Mouse (Mus musculus) lung, embryonic 15.5 days (tissue): ENCODE measurements around the gene Sertad3. TPM values are rescaled to one million over a fixed set of nuclear protein-coding genes. Genes with fewer than 3 reads are reported as not detected.

Experiments
- ATAC-seq: fragments of 200-750 bp; cut with Nextera tagmentation; 2 replicates; pipeline ENCODE4 v1.8.0; 2017; ENCODE audit warnings: moderate number of reproducible peaks, borderline replicate concordance; ENCODE audit not compliant: low FRiP score, low TSS enrichment; ENCODE audit errors: extremely low read depth
- H3K27ac ChIP-seq: fragments of 300-500 bp; sonication (generic); 2 replicates; pipeline ENCODE4 v1.5.1; 2015; ENCODE audit warnings: moderate library complexity, mild to moderate bottlenecking, inconsistent platforms
- H3K27me3 ChIP-seq: fragments of 300-500 bp; sonication (generic); 2 replicates; pipeline ENCODE4 v1.6.1; 2015; ENCODE audit warnings: inconsistent platforms
- H3K36me3 ChIP-seq: fragments of 300-500 bp; sonication (generic); 2 replicates; pipeline ENCODE4 v1.6.1; 2015; ENCODE audit warnings: inconsistent platforms
- H3K4me1 ChIP-seq: fragments of 300-500 bp; sonication (generic); 2 replicates; pipeline ENCODE4 v1.6.1; 2015; ENCODE audit warnings: inconsistent platforms
- H3K4me2 ChIP-seq: fragments of 300-500 bp; sonication (generic); 2 replicates; pipeline ENCODE4 v1.6.1; 2015; ENCODE audit warnings: inconsistent platforms, mild to moderate bottlenecking, moderate library complexity
- H3K4me3 ChIP-seq: fragments of 300-500 bp; sonication (generic); 2 replicates; pipeline ENCODE4 v1.5.1; 2015; ENCODE audit warnings: mild to moderate bottlenecking, inconsistent platforms
- H3K9ac ChIP-seq: fragments of 300-500 bp; sonication (generic); 2 replicates; pipeline ENCODE4 v1.6.1; 2015; ENCODE audit warnings: inconsistent platforms
- H3K9me3 ChIP-seq: fragments of 300-500 bp; sonication (generic); 2 replicates; pipeline ENCODE4 v1.6.1; 2016; ENCODE audit warnings: inconsistent platforms
- WGBS: fragments of 180-500 bp; shearing (Covaris S2); methylation state at CpG from one replicate; pipeline ENCODE4 v1.1.7; 2015; 5-methylcytosine and 5-hydroxymethylcytosine counted together
- polyA plus RNA-seq: library from polyadenylated mRNA; unstranded; fragments of >200 nt; fragmentation: Nextera tagmentation; extraction: Ambion mirVana; gene quantifications from 2 replicates; pipeline ENCODE4 v1.2.1, GENCODE M21; 2015

The Sertad3 gene
- polyA plus RNA-seq, 1 experiment from 2014 or later, result 28.6 TPM

DNA sequence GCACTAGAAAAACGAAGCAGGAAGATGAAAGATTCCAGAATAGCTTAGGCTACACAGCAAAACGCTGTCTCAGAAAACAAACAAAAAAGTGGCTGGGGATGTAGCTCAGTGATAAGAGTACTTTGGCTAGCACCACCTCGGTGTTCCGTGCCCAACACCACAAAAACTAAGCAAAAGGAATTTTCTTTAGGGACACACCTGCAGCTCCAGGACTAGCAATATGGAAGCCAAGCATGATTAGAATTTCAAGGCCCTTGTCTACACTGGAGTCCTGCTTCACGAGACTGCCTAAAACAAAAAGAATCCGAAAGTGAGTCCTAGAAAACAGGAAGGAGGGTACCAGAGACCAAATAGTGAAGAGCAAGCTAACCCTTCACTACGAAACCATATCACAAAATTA lies 972 bp upstream of the Sertad3 start:
- H3K4me2 ChIP-seq, result peak overlapping the region; percentile 69
- 7% methylated on average over 7 of the region's 7 CpGs for WGBS
- ATAC-seq, result no peak
- H3K4me1 ChIP-seq, result peaks cover 15% of the 10 kb centered on the region
- no peaks in the 10 kb centered on the region for H3K27me3 ChIP-seq
- H3K9me3 ChIP-seq, result no peaks in the 10 kb centered on the region
- peak overlapping the region; percentile 84 for H3K4me3 ChIP-seq
- peak overlapping the region; percentile 24; the same call in 1 of the 2 replicates for H3K9ac ChIP-seq
- peaks cover 11% of the 10 kb centered on the region for H3K36me3 ChIP-seq
- H3K27ac ChIP-seq, result peak overlapping the region; percentile 73

DNA sequence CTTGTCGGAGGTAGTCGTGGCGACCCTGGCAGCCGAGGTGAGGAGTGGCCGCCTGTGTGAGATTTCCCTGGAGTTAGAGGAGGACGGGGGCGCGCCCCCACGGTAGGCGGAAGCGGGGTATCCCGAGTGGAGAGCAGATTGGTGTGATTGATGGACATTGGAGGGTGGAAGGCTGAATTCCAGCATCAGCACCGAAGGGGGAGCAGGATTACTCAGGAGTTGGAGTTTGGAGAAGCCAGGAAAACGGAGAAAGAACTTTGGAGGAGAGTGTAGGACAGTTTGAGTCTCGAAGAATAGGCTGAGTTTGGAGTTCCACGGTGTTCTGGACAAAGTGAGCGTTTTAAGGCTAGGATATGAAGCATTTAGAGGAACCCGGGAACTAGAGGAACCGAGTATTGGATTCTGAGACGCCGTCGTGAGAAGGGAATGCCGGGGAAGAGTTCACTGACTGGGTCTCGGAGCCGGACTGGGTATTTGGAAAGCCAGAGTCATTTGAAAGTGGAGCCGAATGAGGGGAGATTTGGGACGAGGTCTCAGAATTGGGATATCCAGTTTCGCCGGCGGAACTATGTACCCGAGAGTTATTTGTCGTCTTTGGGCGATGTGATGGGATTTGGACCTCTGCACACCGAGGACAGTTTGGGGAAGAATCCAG lies 394 bp downstream of the Sertad3 start:
- peak overlapping the region; percentile 84 for H3K4me3 ChIP-seq
- H3K36me3 ChIP-seq, result peaks cover 11% of the 10 kb centered on the region
- H3K4me1 ChIP-seq, result peaks cover 13% of the 10 kb centered on the region
- H3K9me3 ChIP-seq, result no peaks in the 10 kb centered on the region
- peak overlapping the region; percentile 69 for H3K4me2 ChIP-seq
- ATAC-seq, result no peak
- WGBS, result under 1% methylated on average over 34 of the region's 34 CpGs
- peak overlapping the region; percentile 96 for H3K27ac ChIP-seq
- H3K9ac ChIP-seq, result peak overlapping the region; percentile 71
- no peaks in the 10 kb centered on the region for H3K27me3 ChIP-seq

DNA sequence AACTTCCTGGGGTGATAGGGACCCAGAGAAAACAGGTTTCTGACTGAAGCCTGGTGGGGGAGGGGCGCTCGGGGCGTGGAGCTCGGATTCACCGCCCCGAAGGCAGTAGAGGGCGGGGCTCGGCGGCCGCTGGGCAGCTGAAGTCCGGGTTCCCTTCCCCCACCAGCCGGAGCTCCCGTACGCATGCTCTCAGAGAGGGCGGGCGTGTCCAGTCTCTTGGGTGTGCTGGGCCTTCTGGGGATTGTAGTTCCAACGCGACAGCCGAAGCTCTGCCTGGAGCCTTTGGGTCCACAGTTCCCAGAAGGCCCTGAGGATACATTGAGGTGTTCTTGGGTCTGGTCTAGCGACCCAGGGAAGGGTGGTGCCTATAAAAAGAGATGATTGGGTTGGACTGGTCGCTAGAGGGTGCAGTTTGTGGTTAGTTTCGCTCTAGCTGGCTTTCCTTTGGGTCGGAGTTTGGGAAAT lies 954 bp downstream of the Sertad3 start:
- Histone ChIP-seq H3K36me3 (peaks cover 11% of the 10 kb centered on the region), H3K27me3 (no peaks in the 10 kb centered on the region), H3K4me1 (peaks cover 13% of the 10 kb centered on the region), H3K9ac (peak overlapping the region; percentile 71), H3K4me3 (peak overlapping the region; percentile 84), H3K27ac (peak overlapping the region; percentile 96), H3K9me3 (no peaks in the 10 kb centered on the region), H3K4me2 (peak overlapping the region; percentile 69)
- peak; percentile 93 for ATAC-seq
- WGBS, result 1% methylated on average over 23 of the region's 23 CpGs

DNA sequence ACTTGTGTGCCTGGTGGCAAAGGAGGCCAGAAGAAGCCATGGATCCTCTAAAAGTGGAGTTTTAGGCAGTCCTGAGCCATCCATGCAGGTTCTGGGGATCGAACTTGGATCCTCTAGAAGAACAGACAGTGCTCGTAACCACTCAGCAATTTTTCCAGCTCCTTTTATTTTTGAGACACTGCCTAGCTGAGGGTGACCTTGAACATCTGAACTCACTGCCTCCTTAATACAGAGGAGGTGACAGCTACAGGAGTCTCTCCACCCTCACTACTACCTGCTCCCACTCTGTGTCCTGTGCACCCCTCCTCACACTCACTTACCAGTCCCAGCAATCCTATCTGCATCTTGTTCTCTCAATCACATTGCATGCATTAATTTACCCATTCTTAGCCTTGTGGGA lies 2.0 kb downstream of the Sertad3 start:
- Histone ChIP-seq H3K36me3 (peaks cover 11% of the 10 kb centered on the region), H3K27ac (no peak overlapping the region), H3K4me1 (peaks cover 13% of the 10 kb centered on the region), H3K4me3 (no peak overlapping the region), H3K4me2 (no peak overlapping the region), H3K9ac (no peak overlapping the region), H3K27me3 (no peaks in the 10 kb centered on the region), H3K9me3 (no peaks in the 10 kb centered on the region)
- WGBS, result 89% methylated on average over 2 of the region's 2 CpGs
- ATAC-seq, result no peak

DNA sequence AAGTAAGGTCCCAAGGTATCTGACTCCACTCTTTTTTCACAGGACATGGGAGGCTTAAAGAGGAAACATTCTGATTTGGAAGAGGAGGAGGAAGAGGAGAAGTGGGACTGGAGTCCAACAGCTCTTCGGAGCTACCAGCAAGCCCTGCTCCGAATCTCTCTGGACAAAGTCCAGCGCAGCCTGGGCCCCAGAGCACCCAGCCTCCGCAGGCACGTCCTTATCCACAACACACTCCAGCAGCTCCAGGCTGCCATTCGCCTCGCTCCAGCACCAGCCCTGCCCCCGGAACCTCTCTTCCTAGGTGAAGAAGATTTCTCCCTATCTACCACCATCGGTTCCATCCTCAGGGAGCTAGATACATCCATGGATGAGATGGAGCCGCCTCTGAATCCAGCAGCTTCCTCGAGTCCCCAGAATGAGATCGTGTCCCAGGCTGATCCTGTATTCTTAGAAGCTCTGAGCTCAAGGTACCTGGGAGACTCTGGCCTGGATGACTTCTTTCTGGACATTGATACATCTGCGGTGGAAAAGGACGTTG lies 2.6 kb downstream of the Sertad3 start:
- no peaks in the 10 kb centered on the region for H3K9me3 ChIP-seq
- no peak overlapping the region for H3K27ac ChIP-seq
- ATAC-seq, result no peak
- peaks cover 11% of the 10 kb centered on the region for H3K36me3 ChIP-seq
- no peak overlapping the region for H3K4me3 ChIP-seq
- peaks cover 19% of the 10 kb centered on the region for H3K4me1 ChIP-seq
- WGBS, result 95% methylated on average over 14 of the region's 14 CpGs
- no peak overlapping the region for H3K9ac ChIP-seq
- no peaks in the 10 kb centered on the region for H3K27me3 ChIP-seq
- no peak overlapping the region for H3K4me2 ChIP-seq

DNA sequence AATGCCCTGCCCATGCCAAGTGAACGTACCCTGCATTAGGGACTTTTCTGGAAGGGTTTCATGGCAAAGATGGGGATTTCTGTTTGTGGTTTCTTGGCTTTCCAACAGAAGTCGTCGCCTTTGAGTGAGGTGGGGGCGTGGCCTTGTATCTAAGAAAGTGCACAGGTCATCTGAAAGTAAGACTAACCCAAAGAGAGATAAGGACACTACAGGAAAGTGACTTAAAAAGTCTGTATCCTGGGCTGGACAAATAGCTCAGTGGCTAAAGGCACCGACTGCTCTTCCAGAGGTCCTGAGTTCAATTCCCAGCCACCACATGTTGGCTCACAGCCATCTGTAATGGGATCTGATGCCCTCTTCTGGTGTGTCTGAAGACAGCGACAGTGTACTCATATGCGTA lies 5.0 kb downstream of the Sertad3 start:
- H3K4me1 ChIP-seq, result peaks cover 24% of the 10 kb centered on the region
- no peak overlapping the region for H3K27ac ChIP-seq
- no peaks in the 10 kb centered on the region for H3K27me3 ChIP-seq
- no peak for ATAC-seq
- no peak overlapping the region for H3K4me3 ChIP-seq
- no peaks in the 10 kb centered on the region for H3K9me3 ChIP-seq
- H3K4me2 ChIP-seq, result no peak overlapping the region
- H3K36me3 ChIP-seq, result peaks cover 11% of the 10 kb centered on the region
- WGBS, result 65% methylated on average over 7 of the region's 7 CpGs
- H3K9ac ChIP-seq, result no peak overlapping the region

DNA sequence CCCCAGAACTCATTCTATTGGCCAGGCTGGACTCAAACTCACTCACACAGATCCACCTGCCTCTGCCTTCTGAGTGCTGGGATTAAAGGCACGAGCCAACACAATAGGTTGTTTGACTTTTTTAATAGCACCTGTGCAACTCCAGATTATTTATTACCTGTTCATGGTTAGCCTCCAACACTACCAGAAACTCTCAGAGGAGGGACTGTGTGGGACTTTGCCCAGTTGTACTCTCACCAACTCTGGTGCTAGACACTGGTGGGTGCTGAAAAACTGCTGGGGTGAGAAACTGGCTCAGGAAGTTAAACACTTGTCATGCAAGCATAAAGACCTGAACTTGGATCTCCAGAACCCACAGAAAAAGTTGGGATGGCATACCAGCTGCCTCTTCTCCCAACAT lies 6.2 kb downstream of the Sertad3 start:
- Histone ChIP-seq H3K27me3 (no peaks in the 10 kb centered on the region), H3K4me2 (no peak overlapping the region), H3K36me3 (peaks cover 11% of the 10 kb centered on the region), H3K9me3 (no peaks in the 10 kb centered on the region), H3K4me3 (no peak overlapping the region), H3K27ac (no peak overlapping the region), H3K4me1 (peaks cover 24% of the 10 kb centered on the region), H3K9ac (no peak overlapping the region)
- 76% methylated on average over 1 of the region's 1 CpGs for whole genome bisulfite sequencing
- no peak for ATAC-seq

DNA sequence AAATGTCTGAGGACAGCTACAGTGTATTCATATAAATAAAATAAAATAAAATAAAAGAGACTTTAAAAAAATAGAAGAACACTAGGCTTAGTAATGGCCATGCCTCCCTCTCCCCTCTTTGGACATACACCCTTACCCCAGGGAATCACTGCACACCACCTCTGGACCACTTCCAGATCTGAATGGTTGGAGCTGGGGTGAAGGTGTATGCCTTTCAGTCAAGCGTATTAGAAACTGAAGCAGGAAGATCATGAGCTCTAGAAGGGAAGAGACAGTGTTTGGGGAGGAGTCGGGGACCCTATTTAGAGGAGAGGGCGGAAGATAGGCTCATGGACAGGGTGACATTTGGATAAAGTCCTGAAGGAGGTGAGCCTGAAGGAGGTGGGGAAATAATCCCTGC lies 6.9 kb downstream of the Sertad3 start:
- peaks cover 11% of the 10 kb centered on the region for H3K36me3 ChIP-seq
- H3K27me3 ChIP-seq, result no peaks in the 10 kb centered on the region
- no peak overlapping the region for H3K9ac ChIP-seq
- H3K9me3 ChIP-seq, result no peaks in the 10 kb centered on the region
- peak overlapping the region; percentile 35 for H3K4me3 ChIP-seq
- 59% methylated on average over 3 of the region's 3 CpGs for WGBS
- H3K4me2 ChIP-seq, result peak overlapping the region; percentile 60
- ATAC-seq, result no peak
- H3K27ac ChIP-seq, result peak overlapping the region; percentile 86
- H3K4me1 ChIP-seq, result peaks cover 24% of the 10 kb centered on the region

DNA sequence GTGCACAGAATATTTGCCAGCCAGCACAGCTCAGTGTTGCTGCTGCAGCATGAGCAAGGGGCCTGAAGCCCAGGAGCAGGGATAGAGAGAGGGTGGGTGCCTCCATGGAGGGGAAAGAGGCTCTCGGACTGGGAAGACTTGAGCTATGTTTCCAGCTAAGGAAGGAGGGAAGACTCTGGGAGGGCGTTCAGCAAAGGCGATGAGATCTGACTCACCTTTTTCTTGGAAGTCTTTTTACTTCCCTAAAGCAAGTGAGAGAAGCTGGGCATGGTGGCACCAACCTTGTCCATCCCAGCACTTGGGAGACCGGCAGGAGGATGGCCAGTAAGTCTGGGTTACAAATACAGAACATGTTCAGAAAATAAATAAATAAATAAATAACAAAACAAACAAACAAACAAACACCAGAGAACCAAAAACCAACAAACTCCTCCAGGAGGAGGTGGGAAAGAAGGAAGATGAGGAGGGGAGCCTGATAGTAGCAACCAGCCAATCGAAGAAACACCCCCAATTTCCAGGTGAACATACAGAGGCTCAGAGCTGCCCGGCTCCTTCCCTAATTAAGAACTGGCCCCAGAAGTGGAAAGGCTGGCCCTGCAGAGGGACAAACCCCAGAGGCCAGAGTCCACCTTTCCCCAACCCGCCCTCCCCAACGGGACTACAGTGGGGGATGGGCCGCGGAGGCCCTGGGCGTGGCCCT lies 7.5 kb downstream of the Sertad3 start:
- H3K9ac ChIP-seq, result peak overlapping the region; percentile 37
- peak overlapping the region; percentile 60 for H3K4me2 ChIP-seq
- WGBS, result 7% methylated on average over 11 of the region's 11 CpGs
- peaks cover 11% of the 10 kb centered on the region for H3K36me3 ChIP-seq
- peak overlapping the region; percentile 86 for H3K27ac ChIP-seq
- H3K4me3 ChIP-seq, result peak overlapping the region; percentile 35
- no peaks in the 10 kb centered on the region for H3K9me3 ChIP-seq
- no peak for ATAC-seq
- H3K4me1 ChIP-seq, result peaks cover 24% of the 10 kb centered on the region
- H3K27me3 ChIP-seq, result no peaks in the 10 kb centered on the region

DNA sequence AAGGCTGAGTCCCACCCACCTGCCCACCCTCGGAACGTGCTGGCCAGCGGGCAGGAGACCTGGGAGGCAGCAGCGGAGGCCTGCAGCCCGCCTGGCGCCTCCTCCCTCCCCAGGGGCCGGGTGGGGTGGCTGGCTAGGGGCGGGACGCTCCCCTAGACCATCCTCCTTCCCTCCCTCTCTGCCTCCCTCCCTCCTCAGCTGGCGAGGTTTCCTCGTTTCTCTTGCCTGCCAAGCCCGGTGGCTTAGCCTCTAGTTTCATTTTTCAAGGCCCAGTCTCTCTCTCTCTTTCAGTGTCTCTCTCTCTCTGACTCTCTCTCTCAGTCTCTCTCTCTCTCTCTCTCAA lies 8.0 kb downstream of the Sertad3 start:
- ATAC-seq, result peak; percentile 97
- Histone ChIP-seq H3K9me3 (no peaks in the 10 kb centered on the region), H3K4me2 (peak overlapping the region; percentile 60), H3K27ac (peak overlapping the region; percentile 86), H3K27me3 (no peaks in the 10 kb centered on the region), H3K4me3 (peak overlapping the region; percentile 35), H3K4me1 (peaks cover 24% of the 10 kb centered on the region), H3K9ac (peak overlapping the region; percentile 37), H3K36me3 (peaks cover 6% of the 10 kb centered on the region)
- WGBS, result under 1% methylated on average over 12 of the region's 12 CpGs

DNA sequence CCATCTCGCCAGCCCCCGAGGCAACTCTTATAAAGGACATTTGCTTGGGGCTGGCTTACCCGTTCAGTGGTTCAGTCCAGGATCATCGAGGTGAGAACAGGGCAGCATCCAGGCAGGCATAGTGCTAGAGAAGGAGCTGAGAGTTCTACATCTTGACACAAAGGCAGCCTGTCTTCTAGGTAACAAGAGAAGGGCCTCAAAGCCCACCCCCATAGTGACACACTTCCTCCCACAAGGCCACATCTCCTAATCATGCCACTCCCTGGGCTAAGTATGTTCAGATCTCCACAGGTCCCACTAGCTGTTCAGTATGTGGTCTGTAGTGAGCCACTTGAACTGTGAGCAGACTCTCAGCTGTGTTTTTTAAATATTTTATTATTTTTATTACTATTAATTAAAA lies 10.3 kb downstream of the Sertad3 start:
- WGBS, result 89% methylated on average over 4 of the region's 4 CpGs
- Histone ChIP-seq H3K27ac (no peak overlapping the region), H3K4me2 (no peak overlapping the region), H3K9me3 (no peaks in the 10 kb centered on the region), H3K9ac (no peak overlapping the region), H3K27me3 (no peaks in the 10 kb centered on the region), H3K4me1 (peaks cover 34% of the 10 kb centered on the region), H3K4me3 (no peak overlapping the region), H3K36me3 (no peaks in the 10 kb centered on the region)
- no peak for ATAC-seq

DNA sequence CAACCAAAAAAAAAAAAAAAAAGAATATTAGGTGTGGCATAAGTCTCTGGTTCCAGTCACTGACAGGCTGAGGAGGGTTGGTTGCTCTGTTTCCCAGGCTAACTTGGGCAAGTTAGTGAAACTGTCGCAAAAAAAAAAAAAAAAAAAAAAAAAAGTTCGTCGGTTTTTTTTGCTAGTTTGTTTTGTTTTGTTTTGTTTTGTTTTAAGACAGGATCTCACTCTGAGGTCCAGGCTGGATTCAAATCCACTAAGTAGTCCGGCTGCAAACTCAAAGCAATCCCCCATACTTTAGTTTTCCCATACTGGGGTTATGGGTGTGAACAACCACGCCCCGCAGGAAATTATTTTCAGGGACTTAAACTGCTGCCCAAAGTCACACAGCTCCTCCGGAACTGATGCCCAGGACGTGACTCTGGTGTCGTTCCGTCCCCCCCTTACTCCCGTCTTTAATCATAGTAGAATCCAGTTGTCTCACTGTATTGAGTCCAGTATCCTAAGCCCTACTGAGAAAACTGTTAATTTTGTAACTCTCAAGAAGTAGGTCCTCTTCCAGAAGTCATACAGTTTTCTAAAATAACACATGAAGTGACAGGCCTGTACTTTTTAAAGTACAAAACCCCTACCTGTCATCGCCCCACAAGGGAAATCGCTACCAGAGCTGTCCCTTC lies 12.7 kb downstream of the Sertad3 start:
- peak overlapping the region; percentile 70 for H3K9ac ChIP-seq
- WGBS, result 4% methylated on average over 13 of the region's 13 CpGs
- H3K4me3 ChIP-seq, result peak overlapping the region; percentile 57
- H3K9me3 ChIP-seq, result no peaks in the 10 kb centered on the region
- peak overlapping the region; percentile 80 for H3K4me2 ChIP-seq
- 0 out of 2 replicates have a peak, but pooled peaks cover 11% of the 10 kb centered on the region for H3K36me3 ChIP-seq
- H3K27ac ChIP-seq, result peak overlapping the region; percentile 98
- H3K27me3 ChIP-seq, result no peaks in the 10 kb centered on the region
- H3K4me1 ChIP-seq, result peaks cover 50% of the 10 kb centered on the region
- ATAC-seq, result no peak
